Mouse (Mus musculus): Measurements from ENCODE around the gene Lrrc26. TPM values are rescaled to one million over a fixed set of nuclear protein-coding genes. Genes with fewer than 3 reads are reported as not detected.

Gene Lrrc26
- total RNA-seq, 2 experiments from 2014 or later = not detected

- peak; percentile 34 to 52 for DNase-seq
- intact Hi-C loops (cut with DNase I) = loop anchor here (2.0 to 5.0 kb wide), 3 partner anchors 33 to 165 kb away; no protein-coding TSS in a partner anchor
These were observed 2.4 kb downstream of the Lrrc26 start for GRCm38 (mm10) chr2:25292054-25292544.

GRCm38 (mm10) chr2:25292856-25293255 is 3.1 kb downstream of the Lrrc26 start:
- intact Hi-C loops (cut with DNase I) = loop anchor here (2.0 to 5.0 kb wide), 3 partner anchors 34 to 166 kb away; no protein-coding TSS in a partner anchor
- DNase-seq = peak; percentile 86

- DNase-seq = no peak
- intact Hi-C loops (cut with DNase I) = loop anchor here (2.0 to 5.0 kb wide), 3 partner anchors 35 to 166 kb away; no protein-coding TSS in a partner anchor
These were observed 4.0 kb downstream of the Lrrc26 start for GRCm38 (mm10) chr2:25293706-25294105.

- DNase-seq = no peak
- intact Hi-C loops (cut with DNase I) = no loop called here
These were observed 7.4 kb downstream of the Lrrc26 start for GRCm38 (mm10) chr2:25297093-25297492.

GRCm38 (mm10) chr2:25298046-25298445 is 8.3 kb downstream of the Lrrc26 start:
- intact Hi-C loops (cut with DNase I) = no loop called here
- no peak for DNase-seq

- no peak for DNase-seq
- intact Hi-C loops (cut with DNase I) = no loop called here
These were observed 13.7 kb downstream of the Lrrc26 start for GRCm38 (mm10) chr2:25303452-25303851.

- no peak for DNase-seq
- intact Hi-C loops (cut with DNase I) = no loop called here
These were observed 14.4 kb downstream of the Lrrc26 start for GRCm38 (mm10) chr2:25303931-25304656.

- no peak for DNase-seq
- intact Hi-C loops (cut with DNase I) = no loop called here
These were observed 15.2 kb downstream of the Lrrc26 start for GRCm38 (mm10) chr2:25304657-25305541.

GRCm38 (mm10) chr2:25305587-25306359 is 16.1 kb downstream of the Lrrc26 start:
- no peak for DNase-seq
- intact Hi-C loops (cut with DNase I) = no loop called here

GRCm38 (mm10) chr2:25310180-25310579 is 20.5 kb downstream of the Lrrc26 start:
- intact Hi-C loops (cut with DNase I) = no loop called here
- DNase-seq = no peak

GRCm38 (mm10) chr2:25310969-25311368 is 21.3 kb downstream of the Lrrc26 start:
- no peak for DNase-seq
- intact Hi-C loops (cut with DNase I) = no loop called here

GRCm38 (mm10) chr2:25311491-25311891 is 21.8 kb downstream of the Lrrc26 start:
- no peak for DNase-seq
- intact Hi-C loops (cut with DNase I) = no loop called here

GRCm38 (mm10) chr2:25318119-25318966 is 28.6 kb downstream of the Lrrc26 start:
- intact Hi-C loops (cut with DNase I) = no loop called here
- no peak for DNase-seq

- DNase-seq = peak; percentile 54 to 62
- intact Hi-C loops (cut with DNase I) = no loop called here
These were observed 29.5 kb downstream of the Lrrc26 start, which contains the start of gene Grin1 for GRCm38 (mm10) chr2:25318971-25319773. Gene Grin1, minus strand, starts transcription at chr2:25319187.

- intact Hi-C loops (cut with DNase I) = no loop called here
- DNase-seq = no peak
These were observed 30.4 kb downstream of the Lrrc26 start for GRCm38 (mm10) chr2:25320084-25320483.

- intact Hi-C loops (cut with DNase I) = no loop called here
These were observed 36.3 kb downstream of the Lrrc26 start for GRCm38 (mm10) chr2:25326036-25326435.

GRCm38 (mm10) chr2:25328440-25328839 is 38.7 kb downstream of the Lrrc26 start:
- DNase-seq = no peak
- intact Hi-C loops (cut with DNase I) = no loop called here

More at GRCm38 (mm10) chr2:25326036-25326435, 36.3 kb downstream of the Lrrc26 start:
- DNase-seq = no peak

GRCm38 (mm10) chr2:25331470-25331869 is 41.8 kb downstream of the Lrrc26 start:
- intact Hi-C loops (cut with DNase I) = loop anchor here (5.0 kb wide), 2 partner anchors 59 to 134 kb away; partner anchors contain the start of genes Anapc2, Ssna1 and Tor4a
- no peak for DNase-seq

Data from heart, postnatal 36 days (tissue).